Mouse (Mus musculus) brown adipose tissue, adult 24 weeks (tissue): ENCODE measurements around the gene 1810009A15Rik. TPM values are rescaled to one million over a fixed set of nuclear protein-coding genes. Genes with fewer than 3 reads are reported as not detected.

Experiments used
- H3K27ac ChIP-seq: fragments of 200-500 bp; replicated peaks from 2 replicates; pipeline ENCODE4 v1.5.1; 2012; ENCODE audit warnings: low read depth, mild to moderate bottlenecking, low read length
- H3K4me1 ChIP-seq: fragments of 200-500 bp; 2 replicates; pipeline ENCODE4 v1.6.1; 2012; ENCODE audit warnings: low read length, mixed read lengths; ENCODE audit not compliant: control insufficient read depth, insufficient read depth, insufficient read length
- H3K4me3 ChIP-seq: fragments of 200-500 bp; 2 replicates; pipeline ENCODE4 v1.5.1; 2012; ENCODE audit warnings: low read depth, mild to moderate bottlenecking, low read length, moderate library complexity; ENCODE audit not compliant: insufficient read depth
- polyA plus RNA-seq: library from polyadenylated mRNA; stranded (reverse); fragments of >200 nt; gene quantifications from 2 replicates; pipeline ENCODE4 v1.2.4, GENCODE M21; 2012; ENCODE audit not compliant: missing spikeins, insufficient read depth, insufficient read length

Gene 1810009A15Rik
- 36.6 and 59.8 TPM in 2 replicates for polyA plus RNA-seq

DNA sequence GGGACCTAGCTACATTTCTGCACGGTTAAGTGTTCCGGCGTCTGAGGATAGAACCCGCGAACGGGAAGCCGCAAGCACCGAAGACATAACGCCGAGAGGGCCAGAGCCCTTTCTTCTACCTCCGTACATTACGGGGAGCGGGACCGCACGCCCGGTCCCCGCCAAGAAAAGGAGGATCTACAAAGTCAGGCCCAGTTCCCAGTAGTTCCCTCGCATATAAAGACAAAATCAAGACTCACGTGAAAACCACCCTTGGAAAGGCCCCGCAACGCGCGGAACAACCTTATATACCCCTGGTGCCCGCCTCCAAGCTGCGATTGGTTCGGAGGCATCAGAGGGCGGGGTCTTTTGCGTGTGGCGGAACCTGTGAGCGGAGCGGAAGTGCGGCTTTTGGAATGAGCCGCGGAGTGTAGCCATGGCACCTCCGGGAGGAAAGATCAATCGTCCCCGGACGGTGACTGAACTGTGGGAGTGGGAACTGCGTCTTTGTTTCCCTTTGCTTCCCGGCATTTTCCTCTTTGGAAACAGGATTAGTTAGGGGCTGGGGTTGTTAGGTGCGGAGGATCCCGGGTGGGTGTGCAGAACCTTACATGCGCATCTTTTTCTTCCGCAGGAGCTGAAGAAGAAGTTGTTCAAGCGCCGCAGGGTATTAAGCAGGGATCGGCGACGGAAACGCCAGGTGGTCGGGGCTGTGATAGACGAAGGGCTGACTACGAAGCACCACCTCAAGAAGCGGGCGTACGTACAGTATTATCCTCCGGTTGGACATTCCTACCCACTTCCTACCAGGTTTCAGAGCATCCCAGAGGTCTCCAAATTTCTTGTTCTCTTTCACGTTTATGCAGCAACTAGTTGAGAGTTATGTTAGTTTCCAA lies at the start of gene 1810009A15Rik, which contains the start of gene Gm49416:
1810009A15Rik (plus strand) TSS at position 343 of the 875 bp plus-strand sequence.
Gm49416 (plus strand) TSS at position 416 of the 875 bp plus-strand sequence.
- H3K4me3 ChIP-seq, result peak within 1 kb of the TSS; percentile 82
- peak within 1 kb of the TSS; percentile 50 for H3K27ac ChIP-seq
- peaks cover 6% of the 10 kb centered on the region; the same call in 1 of the 2 replicates for H3K4me1 ChIP-seq

- Histone ChIP-seq H3K27ac (peak within 1 kb of the TSS; percentile 69), H3K4me3 (peak within 1 kb of the TSS; percentile 72), H3K4me1 (peaks cover 14% of the 10 kb centered on the region)
Measured at GRCm38 (mm10) chr19:8839103-8839907, 49.3 kb upstream of the 1810009A15Rik start, which contains the start of gene Gng3. Gene Gng3 (minus strand): TSS chr19:8839194.

DNA sequence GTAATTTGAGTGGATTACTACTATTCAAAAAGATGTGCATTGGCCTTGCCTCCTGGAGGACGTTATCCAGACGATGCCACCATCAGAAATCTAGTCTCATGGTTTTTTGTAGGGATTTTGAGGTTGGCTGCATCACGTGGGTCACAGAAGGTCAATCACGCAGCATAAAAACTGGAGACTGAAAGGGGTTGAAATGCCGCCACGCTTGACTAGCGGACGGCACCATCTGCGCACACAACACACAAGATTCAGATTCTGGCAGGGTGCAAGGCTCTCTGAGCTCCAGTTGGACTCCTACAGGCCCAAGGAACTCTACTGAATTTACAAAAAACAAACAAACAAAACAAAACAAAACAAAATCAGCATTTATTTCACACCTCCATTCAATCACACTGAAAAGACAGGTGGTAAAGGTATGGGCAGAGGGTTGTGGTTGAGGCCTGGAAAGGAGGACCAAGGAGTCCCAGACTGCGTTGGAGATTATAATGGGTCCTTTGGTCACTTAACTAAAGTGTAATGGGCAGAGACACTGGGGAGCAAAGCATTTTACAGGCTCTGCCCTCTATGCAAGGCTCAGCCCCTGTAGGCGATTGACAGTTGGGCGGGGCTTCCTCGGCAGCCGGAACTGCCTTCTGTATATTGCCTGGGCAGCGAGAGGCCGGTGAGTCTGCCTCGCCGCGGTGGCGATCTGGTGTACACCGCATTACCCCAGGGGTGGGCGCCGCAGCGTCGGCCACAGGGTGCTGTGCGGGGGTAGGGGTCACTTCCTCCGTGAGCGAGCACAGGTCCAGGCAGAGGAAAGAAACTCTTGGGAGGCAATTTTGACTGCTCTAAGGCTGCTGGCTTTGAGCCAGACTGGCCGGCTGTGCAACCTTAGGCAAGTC lies 48.5 kb upstream of the 1810009A15Rik start:
- peaks cover 14% of the 10 kb centered on the region for H3K4me1 ChIP-seq
- H3K4me3 ChIP-seq, result peak overlapping the region; percentile 92
- peak overlapping the region; percentile 86 for H3K27ac ChIP-seq

DNA sequence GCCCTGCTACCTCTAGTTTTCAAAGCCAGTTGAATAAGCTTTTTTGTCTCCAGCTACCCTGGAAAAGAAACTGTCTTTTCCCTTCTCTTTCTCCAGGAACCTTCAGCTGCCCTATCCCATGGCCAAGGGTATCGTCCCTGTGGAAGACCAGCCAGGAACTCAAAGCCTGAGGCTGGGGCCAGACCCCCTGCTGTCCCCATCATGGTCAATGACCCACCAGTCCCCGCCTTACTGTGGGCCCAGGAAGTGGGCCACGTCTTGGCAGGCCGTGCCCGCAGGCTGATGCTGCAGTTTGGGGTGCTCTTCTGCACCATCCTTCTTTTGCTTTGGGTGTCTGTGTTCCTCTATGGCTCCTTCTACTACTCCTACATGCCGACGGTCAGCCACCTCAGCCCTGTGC lies 47.6 kb upstream of the 1810009A15Rik start:
- Histone ChIP-seq H3K4me3 (peak overlapping the region; percentile 92), H3K27ac (peak overlapping the region; percentile 86), H3K4me1 (peaks cover 14% of the 10 kb centered on the region)

DNA sequence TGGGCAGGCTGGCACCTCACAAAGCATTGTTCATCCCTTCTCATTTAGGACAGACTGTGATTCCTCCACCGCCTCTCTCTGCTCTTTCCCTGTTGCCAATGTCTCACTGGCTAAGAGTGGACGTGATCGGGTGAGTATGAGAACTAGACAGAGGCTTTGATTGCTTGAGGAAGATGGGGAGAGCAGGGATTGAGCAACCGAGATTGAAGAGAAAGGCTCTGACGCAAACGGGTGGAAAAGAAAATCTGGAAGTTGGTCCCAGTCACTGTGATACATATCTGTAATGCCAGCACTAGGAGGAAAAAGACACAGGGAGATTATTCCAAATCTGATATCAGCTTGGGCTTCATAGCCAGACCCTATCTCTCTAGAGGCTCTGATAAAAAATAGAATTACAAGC lies 45.7 kb upstream of the 1810009A15Rik start:
- Histone ChIP-seq H3K27ac (peak overlapping the region; percentile 78), H3K4me3 (no peak overlapping the region), H3K4me1 (peaks cover 14% of the 10 kb centered on the region)

GRCm38 (mm10) chr19:8844371-8845129 lies 44.1 kb upstream of the 1810009A15Rik start:
- Histone ChIP-seq H3K4me3 (no peak overlapping the region), H3K27ac (peak overlapping the region; percentile 87), H3K4me1 (peaks cover 9% of the 10 kb centered on the region)

- Histone ChIP-seq H3K4me1 (peaks cover 4% of the 10 kb centered on the region; the same call in 1 of the 2 replicates), H3K27ac (no peak overlapping the region), H3K4me3 (no peak overlapping the region)
Measured at GRCm38 (mm10) chr19:8848356-8848755, 40.3 kb upstream of the 1810009A15Rik start.

DNA sequence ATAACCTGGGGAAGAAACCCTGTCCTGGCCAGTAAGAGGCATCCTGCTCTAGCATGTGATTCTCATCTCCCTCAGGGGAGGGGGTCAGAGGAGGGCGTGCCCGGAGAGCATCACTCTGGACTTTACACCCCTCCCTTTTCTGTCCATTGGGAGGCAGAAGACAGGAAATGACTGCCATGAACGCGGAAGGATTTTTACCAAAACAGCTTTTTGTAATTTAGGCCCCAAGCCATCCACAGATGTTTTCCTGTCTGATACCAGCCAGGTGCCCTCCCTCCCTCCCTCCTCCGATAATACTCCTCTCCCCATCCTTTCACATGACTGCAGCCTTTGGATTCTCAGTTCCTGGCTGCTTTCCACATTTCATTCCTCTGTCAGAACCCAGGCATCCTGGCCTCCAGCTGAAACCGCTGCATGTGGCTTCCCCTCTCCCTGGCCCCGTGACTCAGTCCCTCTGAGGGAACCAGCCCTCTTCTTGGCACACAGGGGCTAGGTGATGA lies 38.2 kb upstream of the 1810009A15Rik start, which contains the start of gene Lrrn4cl:
Lrrn4cl (plus strand) TSS at position 367 of the 500 bp plus-strand sequence.
- Histone ChIP-seq H3K4me1 (peaks cover 4% of the 10 kb centered on the region; the same call in 1 of the 2 replicates), H3K4me3 (peak within 1 kb of the TSS; percentile 12), H3K27ac (peak within 1 kb of the TSS; percentile 21; the same call in 1 of the 2 replicates)

DNA sequence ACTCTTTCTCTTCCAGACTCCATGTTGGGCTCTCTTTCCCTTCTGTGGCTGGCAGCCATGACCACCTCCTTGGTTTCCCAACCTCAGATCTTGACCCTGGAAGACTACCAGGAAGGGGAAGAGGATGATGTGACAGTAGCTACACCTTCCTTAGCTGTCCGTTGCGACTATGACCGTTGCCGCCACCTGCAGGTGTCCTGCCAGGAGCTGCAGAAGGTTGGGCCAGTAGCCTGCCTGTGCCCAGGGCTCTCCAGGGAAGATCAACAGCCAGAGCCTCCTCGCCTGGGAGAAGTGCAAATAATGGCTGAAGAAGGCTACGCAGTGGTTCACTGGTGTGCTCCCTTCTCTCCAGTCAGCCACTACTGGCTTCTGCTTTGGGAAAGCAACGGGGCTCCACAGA lies 37.0 kb upstream of the 1810009A15Rik start:
- H3K4me3 ChIP-seq, result peak overlapping the region; percentile 12
- H3K27ac ChIP-seq, result no peak overlapping the region
- H3K4me1 ChIP-seq, result peaks cover 4% of the 10 kb centered on the region; the same call in 1 of the 2 replicates

- peak overlapping the region; percentile 12; the same call in 1 of the 2 replicates for H3K4me3 ChIP-seq
- peaks cover 4% of the 10 kb centered on the region; the same call in 1 of the 2 replicates for H3K4me1 ChIP-seq
- H3K27ac ChIP-seq, result peak overlapping the region; percentile 28; the same call in 1 of the 2 replicates
Measured at GRCm38 (mm10) chr19:8852236-8852928, 36.3 kb upstream of the 1810009A15Rik start.

DNA sequence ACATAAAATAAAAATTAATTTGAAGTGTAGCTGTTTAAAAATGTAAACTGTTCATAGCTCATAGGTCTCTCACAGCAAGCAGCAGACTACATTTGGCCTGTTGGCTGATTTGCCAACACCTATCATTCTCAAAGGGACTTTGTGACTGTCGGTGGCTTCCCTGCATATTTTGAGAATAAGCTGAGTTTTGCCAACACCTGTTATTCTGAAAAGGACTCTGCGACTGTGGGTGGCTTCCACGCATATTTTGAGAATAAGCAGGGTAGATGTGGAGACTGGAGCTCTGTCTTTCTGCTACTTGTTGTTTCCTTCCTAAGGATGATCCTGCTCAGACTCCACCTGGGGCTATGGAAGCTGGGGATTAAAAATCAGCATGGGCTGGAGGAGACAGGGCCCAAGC lies 35.5 kb upstream of the 1810009A15Rik start:
- no peak overlapping the region for H3K4me3 ChIP-seq

DNA sequence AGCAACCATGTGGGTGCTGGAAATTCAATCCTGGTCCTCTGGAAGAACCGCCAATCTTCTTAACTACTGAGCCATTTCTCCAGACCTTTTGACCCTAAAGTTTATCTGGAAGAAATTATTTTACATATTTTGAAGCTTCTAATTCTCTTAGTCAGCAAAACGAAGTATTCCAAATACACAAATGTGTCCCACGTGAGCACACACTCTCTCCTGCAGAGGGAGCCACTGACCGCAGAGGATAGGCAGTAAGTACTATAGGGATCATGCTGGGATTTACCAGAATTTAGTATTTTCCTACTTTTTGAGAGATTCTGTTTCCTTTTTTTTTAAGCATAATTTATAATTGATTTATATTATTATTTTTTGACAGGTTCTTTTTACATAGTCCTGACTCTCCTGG lies 31.0 kb upstream of the 1810009A15Rik start:
- Histone ChIP-seq H3K27ac (no peak overlapping the region), H3K4me3 (no peak overlapping the region)

More for the DNA sequence above, 35.5 kb upstream of the 1810009A15Rik start:
- Histone ChIP-seq H3K27ac (no peak overlapping the region), H3K4me1 (peaks cover 4% of the 10 kb centered on the region; the same call in 1 of the 2 replicates)

DNA sequence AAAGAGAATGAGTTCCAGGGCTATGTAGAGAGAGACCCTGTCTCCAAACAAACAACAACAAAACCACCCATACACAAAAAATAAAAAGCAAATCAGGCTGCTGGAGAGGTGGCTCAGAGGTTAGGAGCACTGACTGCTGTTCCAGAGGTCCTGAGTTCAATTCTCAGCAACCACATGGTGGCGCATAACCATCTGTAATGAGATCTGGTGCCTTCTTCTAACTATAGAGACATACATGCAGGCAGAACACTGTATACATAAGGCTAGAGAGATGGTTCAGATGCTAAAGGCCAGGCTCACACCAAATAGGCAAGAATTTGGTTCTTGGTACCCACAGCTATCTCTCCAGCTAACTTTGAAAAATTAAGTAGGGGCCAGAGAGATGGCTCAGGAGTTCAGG lies 29.6 kb upstream of the 1810009A15Rik start:
- H3K27ac ChIP-seq, result no peak overlapping the region
- no peak overlapping the region for H3K4me3 ChIP-seq
- H3K4me1 ChIP-seq, result no peaks in the 10 kb centered on the region

More for the DNA sequence above, 31.0 kb upstream of the 1810009A15Rik start:
- no peaks in the 10 kb centered on the region for H3K4me1 ChIP-seq
